ENCODE assay signal across 24 mouse cellular contexts in genomic region chr3:90146651-90147050, GRCm38 (mm10).
"Had no signal": no experiment of that assay in that cellular context is flagged by ENCODE, and none has a peak within 500 bp of the region (broad histone marks: within the 10 kb centered on the region; RNA-seq: fewer than 3 reads in every experiment).

No protein-coding gene starts in this region.

- H3K9me3 ChIP-seq: heart, embryonic 13.5 days; heart, embryonic 15.5 days; hindbrain, embryonic 15.5 days; kidney, embryonic 15.5 days; limb, embryonic 13.5 days; limb, embryonic 15.5 days had no signal

- H3K36me3 ChIP-seq: heart, embryonic 13.5 days; heart, embryonic 15.5 days; hindbrain, embryonic 15.5 days; kidney, embryonic 15.5 days; limb, embryonic 13.5 days; limb, embryonic 15.5 days had no signal

- DNase-seq: forebrain, postnatal 0 days; gastrocnemius, postnatal 14 days; gastrocnemius, postnatal 36 days; heart, adult 11 months; heart, adult 2 months; heart, postnatal 14 days; heart, postnatal 36 days; kidney, adult 11 months; kidney, adult 2 months; kidney, adult 9 months; kidney, postnatal 14 days; kidney, postnatal 36 days; layer of hippocampus, adult 9-11 months; layer of hippocampus, postnatal 36 days; left cerebral cortex, postnatal 4 days had no signal

- H3K4me2 ChIP-seq: heart, embryonic 11.5 days; heart, embryonic 13.5 days; heart, embryonic 15.5 days; hindbrain, embryonic 15.5 days; kidney, embryonic 15.5 days; limb, embryonic 13.5 days; limb, embryonic 15.5 days had no signal

- H3K27ac ChIP-seq: heart, adult 2 months; heart, embryonic 13.5 days; heart, embryonic 15.5 days; hindbrain, embryonic 15.5 days; kidney, embryonic 15.5 days; kidney, postnatal 0 days; limb, embryonic 13.5 days; limb, embryonic 15.5 days had no signal

- H3K4me3 ChIP-seq: heart, adult 2 months; heart, embryonic 13.5 days; heart, embryonic 15.5 days; hindbrain, embryonic 15.5 days; kidney, embryonic 15.5 days; limb, embryonic 13.5 days; limb, embryonic 15.5 days had no signal

- H3K27me3 ChIP-seq: heart, embryonic 13.5 days; heart, embryonic 15.5 days; hindbrain, embryonic 15.5 days; kidney, embryonic 15.5 days; limb, embryonic 13.5 days; limb, embryonic 15.5 days had no signal

- ATAC-seq: forebrain, postnatal 0 days; intestine, embryonic 16.5 days had no signal

- H3K4me1 ChIP-seq: heart, embryonic 13.5 days; heart, embryonic 15.5 days; hindbrain, embryonic 15.5 days; kidney, embryonic 15.5 days; limb, embryonic 13.5 days; limb, embryonic 15.5 days had no signal

- H3K9ac ChIP-seq: forebrain, postnatal 0 days; heart, embryonic 13.5 days; heart, embryonic 15.5 days; hindbrain, embryonic 15.5 days; kidney, embryonic 15.5 days; limb, embryonic 13.5 days; limb, embryonic 15.5 days had no signal
